Mouse (Mus musculus): Measurements from ENCODE around the gene Ppp1r12b.

DNA sequence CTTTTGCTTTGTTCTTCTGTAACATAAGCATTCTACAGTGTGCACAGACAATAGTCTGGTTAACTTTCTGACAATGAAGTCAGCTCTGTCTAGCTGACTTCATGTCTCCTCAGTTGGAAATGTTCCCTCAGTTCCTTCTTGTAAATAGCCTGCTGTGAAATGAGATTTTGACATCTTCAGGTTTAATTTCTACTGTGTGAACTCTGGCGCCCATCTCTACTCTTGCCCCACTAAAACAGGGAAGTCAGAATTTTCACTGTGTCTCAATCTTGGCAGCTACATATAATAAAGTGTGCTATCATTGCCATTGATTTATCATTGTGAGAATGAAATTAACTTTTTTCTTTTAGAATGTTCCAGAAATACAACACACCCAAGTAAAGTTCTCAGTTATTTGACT, 170.8 kb downstream of the Ppp1r12b start:
- no peak for TF ChIP-seq CTCF (IDR thresholded peaks at IDR 0.05; ENCODE audit: control insufficient read depth, insufficient read depth, low read length)
- TF ChIP-seq POLR2A (IDR thresholded peaks at IDR 0.05; ENCODE audit: borderline replicate concordance, control insufficient read depth, low read depth, low read length) = no peak

Measured in bone marrow, adult 2 months (tissue).